Mouse (Mus musculus) Muller cell, postnatal 12 days (primary cell): ENCODE measurements around the gene Tnrc6c.

Source experiments
- DNase-seq: peaks from one replicate; pipeline ENCODE4 v3.0.0-alpha.2; 2015; ENCODE audit errors: inconsistent ontology term

Gene Tnrc6c

DNA sequence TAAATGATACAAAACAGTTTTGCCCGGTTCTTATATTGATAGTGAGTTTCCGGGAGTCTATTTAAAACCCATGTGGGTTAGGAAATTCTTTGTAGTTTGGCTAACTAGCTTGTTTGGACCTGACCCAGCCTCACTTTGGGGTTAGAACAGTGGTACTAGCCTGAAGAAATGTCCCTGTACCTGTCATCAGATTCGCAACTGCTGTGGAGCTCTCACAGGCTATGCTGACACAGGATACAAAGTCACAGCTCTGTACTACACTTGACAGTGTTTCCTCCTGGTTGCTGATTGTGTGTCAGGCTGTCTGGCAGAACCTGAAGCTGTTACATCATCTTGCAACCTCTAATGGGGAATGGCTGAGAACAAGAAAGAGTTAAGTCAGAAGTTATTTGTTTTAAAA lies 75.3 kb downstream of the Tnrc6c start:
- no peak for DNase-seq

DNA sequence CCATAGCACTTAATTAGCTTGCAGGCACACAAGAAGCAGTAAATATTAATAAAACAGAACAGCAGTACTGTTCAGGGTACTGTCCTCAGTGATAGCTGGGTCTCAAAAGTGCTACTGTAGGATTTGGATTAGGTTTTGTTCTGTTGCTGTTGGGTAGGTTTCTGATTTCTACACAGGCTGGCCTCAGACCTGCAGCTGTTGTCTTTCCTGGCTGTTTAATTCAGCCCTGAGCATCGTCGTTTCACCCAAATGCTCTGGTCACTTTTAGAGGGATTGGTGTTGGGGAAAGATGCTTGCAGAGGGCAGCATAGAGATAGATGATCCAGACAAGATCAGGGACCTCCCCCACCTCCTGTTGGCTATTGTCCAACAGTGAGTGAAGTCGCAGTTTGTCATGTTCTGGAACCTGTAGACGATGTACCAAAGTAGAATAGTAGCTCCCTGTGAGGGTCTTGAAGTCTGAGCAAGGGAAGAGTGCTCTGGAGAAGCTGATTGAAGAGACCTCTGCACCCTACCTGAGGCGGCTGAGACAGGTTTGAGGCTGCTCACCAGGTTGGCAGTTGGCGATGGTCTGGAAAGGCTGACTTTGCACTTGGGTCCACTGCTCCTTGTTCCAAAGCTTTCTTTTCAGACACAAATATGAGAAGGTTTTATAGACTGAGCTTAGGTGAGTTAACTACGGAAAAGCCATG lies 75.9 kb downstream of the Tnrc6c start:
- no peak for DNase-seq

GRCm38 (mm10) chr11:117730490-117730838 lies 76.4 kb downstream of the Tnrc6c start:
- DNase-seq, result no peak

GRCm38 (mm10) chr11:117731470-117731869 lies 77.4 kb downstream of the Tnrc6c start:
- DNase-seq, result no peak

DNA sequence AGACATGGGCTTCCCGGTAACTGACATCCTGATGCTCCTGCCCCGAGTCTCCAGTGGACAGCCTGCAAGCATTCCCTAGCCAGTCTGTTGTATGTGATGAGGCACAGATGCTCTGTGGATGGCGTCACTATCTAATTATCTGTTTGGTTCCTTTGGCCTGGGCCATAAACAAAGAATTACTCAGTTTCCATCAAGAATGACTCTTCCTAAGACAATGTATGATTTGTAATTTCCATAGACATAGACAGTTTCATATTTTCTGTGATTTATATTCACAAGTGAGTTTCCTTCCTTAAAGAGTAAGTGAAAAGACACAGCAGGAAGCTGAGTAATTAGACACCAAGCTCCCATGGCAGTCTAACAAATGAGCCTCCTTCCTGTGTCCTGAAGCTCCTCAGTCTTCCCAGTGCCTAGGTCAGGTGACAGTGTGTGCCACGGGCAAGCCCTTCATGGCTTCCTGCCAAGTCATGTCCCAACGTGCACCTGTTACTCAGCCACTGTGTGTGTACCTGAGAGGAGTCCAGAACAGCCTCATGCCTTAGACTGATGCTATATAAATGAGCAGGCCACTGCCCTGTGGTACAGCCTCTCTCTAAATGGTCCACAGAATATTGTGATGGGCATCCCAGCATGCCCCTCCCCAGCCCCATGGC lies 82.1 kb downstream of the Tnrc6c start:
- peak; percentile 39 for DNase-seq

- no peak for DNase-seq
Observed at GRCm38 (mm10) chr11:117738123-117738522, 84.0 kb downstream of the Tnrc6c start.

DNA sequence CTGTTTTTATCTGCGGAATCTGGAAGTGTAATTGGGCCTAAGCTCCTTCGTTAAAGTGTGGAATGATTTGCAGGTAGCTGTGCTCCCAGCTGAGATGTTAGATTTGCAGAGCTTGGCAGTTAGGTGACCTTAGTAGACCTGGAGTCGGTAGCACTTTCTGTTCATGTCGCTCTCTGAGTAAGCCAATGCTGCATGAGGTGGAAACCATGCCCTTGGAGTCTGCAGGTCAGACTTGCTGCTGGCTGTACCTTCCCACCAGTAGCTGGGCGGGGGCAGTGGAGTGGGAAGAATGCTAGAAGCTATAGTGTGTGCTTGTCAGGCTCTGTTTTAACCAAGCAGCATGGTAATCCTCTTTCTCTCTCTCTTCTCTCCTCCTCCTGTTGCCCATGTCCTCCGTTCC lies 87.0 kb downstream of the Tnrc6c start:
- no peak for DNase-seq

- DNase-seq, result peak; percentile 16
Observed at GRCm38 (mm10) chr11:117742243-117742642, 88.2 kb downstream of the Tnrc6c start.

GRCm38 (mm10) chr11:117742715-117743114 lies 88.6 kb downstream of the Tnrc6c start:
- DNase-seq, result no peak

DNA sequence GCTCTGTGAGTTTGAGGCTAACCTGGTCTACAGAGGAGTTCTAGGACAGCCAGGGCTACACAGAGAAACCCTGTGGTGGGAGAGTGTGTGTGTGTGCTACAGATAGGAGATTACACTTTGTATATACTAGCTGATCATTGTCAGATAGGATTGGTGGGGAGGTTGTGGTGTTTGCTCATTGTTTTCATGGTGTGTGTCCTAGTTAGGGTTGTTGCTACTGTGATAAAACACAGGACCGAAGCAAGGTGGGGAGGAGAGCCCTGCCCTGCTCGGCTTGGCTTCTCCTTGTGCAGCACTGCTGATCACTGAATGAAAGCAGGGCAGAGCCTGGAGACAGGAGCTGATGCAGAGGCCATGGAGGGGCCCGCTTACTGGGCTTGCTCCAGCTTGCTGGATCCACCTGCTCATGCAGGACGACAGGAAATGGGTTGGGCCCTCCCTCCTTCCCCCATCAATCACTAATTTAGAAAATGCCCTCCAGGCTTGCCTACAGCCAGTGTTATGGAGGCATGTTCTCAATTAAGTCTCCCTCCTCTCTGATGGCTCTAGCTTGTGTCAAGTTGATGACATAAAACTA lies 89.5 kb downstream of the Tnrc6c start:
- no peak for DNase-seq

DNA sequence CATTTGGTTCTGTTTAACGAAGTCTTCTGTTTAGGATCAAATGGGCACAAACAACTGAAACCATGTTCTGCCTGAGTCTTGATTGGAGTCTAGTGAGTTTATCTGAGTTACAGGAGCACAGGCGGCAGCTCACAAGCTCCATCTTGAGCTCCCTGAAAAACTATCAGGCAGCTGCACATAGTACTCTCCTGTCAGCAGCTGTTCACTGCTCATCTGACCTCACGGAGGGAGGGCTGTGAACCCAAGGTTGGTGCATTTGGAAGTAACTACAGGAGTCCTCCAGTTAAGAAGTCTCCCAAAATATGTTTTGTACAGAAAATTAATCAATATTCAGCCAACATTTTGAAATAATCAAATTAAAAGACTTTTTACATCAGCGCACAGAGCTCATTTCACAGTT lies 94.5 kb downstream of the Tnrc6c start:
- no peak for DNase-seq

- no peak for DNase-seq
Observed at GRCm38 (mm10) chr11:117749414-117749813, 95.3 kb downstream of the Tnrc6c start.

DNA sequence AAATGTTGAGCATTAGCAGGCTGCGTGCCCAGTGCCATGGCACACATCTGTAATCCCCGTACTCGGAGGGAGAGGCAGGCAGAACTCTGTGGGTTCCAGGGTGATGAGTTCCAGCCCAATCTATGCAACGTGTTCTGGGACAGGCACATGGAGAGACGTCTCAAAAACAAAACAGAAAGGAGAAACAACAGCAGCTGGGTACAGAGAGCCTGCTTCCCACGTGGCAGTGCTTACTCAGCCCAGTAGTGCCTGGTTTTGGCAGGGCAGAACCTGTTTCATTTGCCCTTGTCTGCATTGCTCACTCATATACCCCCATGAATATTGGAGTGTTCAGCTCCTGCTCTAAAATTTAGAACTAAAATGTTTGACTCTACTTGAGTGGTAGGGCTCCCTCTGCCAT lies 97.5 kb downstream of the Tnrc6c start:
- no peak for DNase-seq

DNA sequence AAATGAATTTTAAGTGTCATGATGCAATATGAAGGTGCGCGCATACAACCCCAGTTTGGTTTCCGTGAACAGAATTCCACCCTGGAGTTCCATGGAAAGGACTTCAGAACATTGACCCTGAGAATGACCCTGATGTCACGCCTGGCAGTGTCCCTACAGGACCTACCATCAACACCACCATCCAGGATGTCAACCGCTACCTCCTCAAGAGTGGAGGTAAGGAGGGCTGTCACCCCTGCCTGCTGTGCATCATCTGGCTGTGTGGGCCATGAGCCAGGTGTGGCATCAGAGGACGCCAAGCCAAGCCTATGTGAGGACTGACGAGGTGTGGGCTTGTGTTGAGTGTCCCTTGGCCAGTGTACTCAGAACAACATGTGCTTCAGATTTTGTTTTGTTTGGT lies 101.8 kb downstream of the Tnrc6c start:
- no peak for DNase-seq

- no peak for DNase-seq
Observed at GRCm38 (mm10) chr11:117759267-117759666, 105.2 kb downstream of the Tnrc6c start.

- DNase-seq, result no peak
Observed at GRCm38 (mm10) chr11:117760374-117761119, 106.5 kb downstream of the Tnrc6c start.

DNA sequence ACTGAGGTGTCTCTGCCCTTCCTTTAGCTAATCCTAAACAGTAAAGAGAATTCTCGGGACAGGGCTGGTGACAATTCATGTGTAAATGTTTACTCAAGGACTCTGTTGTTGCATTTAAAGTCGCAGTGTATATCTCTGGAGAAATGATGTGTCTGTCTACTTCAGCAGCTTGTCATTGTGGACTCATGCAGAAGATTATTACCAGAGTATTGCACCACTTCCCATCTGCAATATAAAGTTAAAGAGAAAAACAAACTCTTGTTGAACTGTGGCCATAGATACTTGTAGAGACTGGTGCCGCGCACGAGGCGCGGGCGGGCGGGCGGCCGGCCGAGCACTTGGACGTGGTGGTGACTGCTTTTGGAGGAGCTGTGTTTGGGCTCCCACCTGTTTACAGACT lies 107.7 kb downstream of the Tnrc6c start:
- DNase-seq, result no peak

DNA sequence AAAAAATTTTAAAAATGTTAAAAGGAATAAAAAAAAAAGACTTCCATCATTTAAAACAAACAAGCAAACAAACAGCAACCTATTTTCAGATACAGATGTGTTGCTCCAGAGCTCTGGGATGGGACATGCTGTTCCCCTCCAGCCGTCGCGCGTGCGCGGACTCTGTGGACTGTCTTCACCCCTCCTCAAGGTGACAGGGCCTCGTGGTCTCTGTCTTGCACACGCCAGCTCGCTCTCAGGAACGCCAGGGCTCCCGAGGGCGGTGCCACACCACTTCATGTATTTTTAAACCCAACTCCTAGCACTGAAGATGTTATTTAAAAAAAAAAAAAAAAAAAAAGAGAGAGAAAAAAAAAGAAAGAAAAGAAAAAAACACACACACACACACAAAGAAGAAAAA lies 108.2 kb downstream of the Tnrc6c start:
- DNase-seq, result no peak

DNA sequence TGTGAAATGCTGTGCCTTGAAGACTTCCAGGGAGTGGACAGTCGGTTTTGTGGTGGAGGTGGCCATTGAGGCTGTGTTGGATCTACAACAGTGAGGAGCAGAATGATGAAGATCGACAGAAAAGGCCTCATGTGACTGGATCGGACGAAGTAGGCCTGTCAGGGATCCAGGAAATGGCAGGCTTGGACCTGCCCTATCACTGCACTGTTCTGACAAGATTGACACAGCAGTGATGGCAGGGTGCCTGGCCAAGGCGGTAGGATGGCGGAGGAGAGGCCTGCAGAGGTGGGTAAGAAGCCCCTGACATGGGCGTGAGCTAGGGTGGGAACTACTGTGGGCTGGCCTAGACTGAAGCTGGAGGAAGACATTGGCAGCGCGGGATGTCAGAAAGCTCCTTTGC lies 110.2 kb downstream of the Tnrc6c start:
- no peak for DNase-seq

- DNase-seq, result no peak
Observed at GRCm38 (mm10) chr11:117765361-117765760, 111.3 kb downstream of the Tnrc6c start.

- no peak for DNase-seq
Observed at GRCm38 (mm10) chr11:117766275-117766674, 112.2 kb downstream of the Tnrc6c start.
